ENCODE assay signal across 23 mouse cellular contexts in the genomic region with DNA sequence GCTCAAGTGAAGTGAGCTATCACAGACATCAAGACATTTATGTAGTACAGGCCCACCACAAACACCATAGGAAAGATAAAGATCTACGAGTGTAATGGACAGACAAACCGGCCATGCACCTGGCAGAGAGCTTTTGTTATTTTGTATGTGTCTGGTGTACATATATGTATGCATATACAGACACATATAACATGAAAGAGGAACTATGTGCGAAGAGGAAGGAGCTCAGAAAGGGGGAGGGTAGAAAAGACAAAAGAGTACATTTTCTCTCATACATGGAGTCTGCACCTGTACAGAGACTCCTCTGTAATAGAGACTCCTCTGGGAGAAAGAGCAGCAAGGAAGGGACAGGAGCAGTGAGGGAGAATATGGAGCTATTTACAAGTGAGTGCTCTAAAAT. TPM values are rescaled to one million over a fixed set of nuclear protein-coding genes. Genes with fewer than 3 reads are reported as not detected.
DNase-seq lines count a peak whose midpoint lies in the region; ATAC-seq and TF ChIP-seq lines count a peak whose summit lies in the region.
"Had no signal": no experiment of that assay in that cellular context is flagged by ENCODE, and none has a peak within 500 bp of the region (broad histone marks: within the 10 kb centered on the region; RNA-seq: fewer than 3 reads in every experiment).

No protein-coding gene starts in this region.

- WGBS in hindbrain, embryonic 16.5 days = 90% methylated on average over 3 of the region's 3 CpGs
- 87% methylated on average over 3 of the region's 3 CpGs for WGBS in lung, postnatal 0 days

- peak; percentile 86 for ATAC-seq in megakaryocyte, adult 5-6 weeks (ENCODE audit: poor library complexity, severe bottlenecking)
- no peak for ATAC-seq in hindbrain, embryonic 16.5 days
- ATAC-seq in lung, postnatal 0 days = no peak
- ATAC-seq: forebrain, embryonic 13.5 days; forebrain, postnatal 0 days had no signal

- H3K4me3 ChIP-seq in MEL (ENCODE audit: control insufficient read depth in 1 of 2, insufficient read depth in 1 of 2, low read depth in 2 of 2, low read length in 2 of 2) = no peak overlapping the region
- no peak overlapping the region for H3K4me3 ChIP-seq in hindbrain, embryonic 16.5 days (ENCODE audit: low read length)
- no peak overlapping the region for H3K4me3 ChIP-seq in lung, postnatal 0 days (ENCODE audit: low read depth, low read length)
- H3K4me3 ChIP-seq: embryonic facial prominence, embryonic 10.5 days; forebrain, embryonic 13.5 days; gastrocnemius, adult 2 months; heart, embryonic 15.5 days; hindbrain, embryonic 10.5 days had no signal

- H3K9me3 ChIP-seq in MEL (replicated peaks; ENCODE audit: insufficient read depth, low read length) = no peaks in the 10 kb centered on the region
- no peaks in the 10 kb centered on the region for H3K9me3 ChIP-seq in hindbrain, embryonic 16.5 days (ENCODE audit: control insufficient read depth, low read length)
- H3K9me3 ChIP-seq in lung, postnatal 0 days (ENCODE audit: low read length) = no peaks in the 10 kb centered on the region
- H3K9me3 ChIP-seq: embryonic facial prominence, embryonic 10.5 days; forebrain, embryonic 13.5 days; heart, embryonic 15.5 days; hindbrain, embryonic 10.5 days had no signal

- peaks cover 7% of the 10 kb centered on the region; the same call in 1 of the 2 replicates for H3K79me2 ChIP-seq in MEL (ENCODE audit: control insufficient read depth, insufficient read depth, low read length, poor library complexity)

- peak overlapping the region; percentile 20; the same call in 1 of the 2 replicates for H3K9ac ChIP-seq in MEL (ENCODE audit: control insufficient read depth, low read depth, low read length, poor library complexity, severe bottlenecking)
- H3K9ac ChIP-seq in hindbrain, embryonic 16.5 days (ENCODE audit: low read depth, low read length) = no peak overlapping the region
- no peak overlapping the region for H3K9ac ChIP-seq in lung, postnatal 0 days (replicated peaks; ENCODE audit: low read depth)
- H3K9ac ChIP-seq: forebrain, embryonic 13.5 days; forebrain, postnatal 0 days; heart, embryonic 15.5 days; hindbrain, embryonic 14.5 days had no signal

- DNase-seq in spleen, postnatal 36 days (ENCODE audit: low spot score in 2 of 2) = peak; percentile 27 to 41
- DNase-seq in spleen, postnatal 14 days (ENCODE audit: low spot score in 2 of 2) = no peak
- DNase-seq in MEL (ENCODE audit: low read depth, low spot score) = peak; percentile 67
- peak; percentile 60 for DNase-seq in splenic B cell, adult 2 months (ENCODE audit: low read depth, low spot score)
- DNase-seq in kidney, postnatal 14 days = no peak
- DNase-seq in lung, postnatal 0 days (ENCODE audit: low spot score) = no peak
- DNase-seq: adrenal gland, postnatal 14 days; cerebellum, adult 18-20 months; cerebellum, adult 9-11 months; cerebellum, postnatal 36 days; forebrain, postnatal 0 days; gastrocnemius, adult 2 months; gastrocnemius, postnatal 25 days; heart, adult 18-20 months; heart, postnatal 14 days had no signal

- H3K27ac ChIP-seq in MEL (ENCODE audit: control insufficient read depth, low read depth, low read length) = no peak overlapping the region; the same call in 1 of the 2 replicates
- no peak overlapping the region for H3K27ac ChIP-seq in hindbrain, embryonic 16.5 days (ENCODE audit: low read depth, low read length)
- H3K27ac ChIP-seq in lung, postnatal 0 days (ENCODE audit: low read length) = no peak overlapping the region
- H3K27ac ChIP-seq: embryonic facial prominence, embryonic 10.5 days; forebrain, embryonic 13.5 days; gastrocnemius, adult 2 months; heart, embryonic 15.5 days; hindbrain, embryonic 10.5 days; hindbrain, embryonic 14.5 days had no signal

- peak in 1 of 2 experiments; percentile 50; a peak in 2 of 4 replicates for TF ChIP-seq EP300 in MEL (IDR thresholded peaks at IDR 0.05; ENCODE audit: low read depth in 1 of 2, low read length in 2 of 2)
- no peak for TF ChIP-seq EP300 in lung, postnatal 0 days (IDR thresholded peaks at IDR 0.05)

- H3K4me2 ChIP-seq in hindbrain, embryonic 16.5 days (ENCODE audit: low read length) = no peak overlapping the region
- no peak overlapping the region for H3K4me2 ChIP-seq in lung, postnatal 0 days (replicated peaks; ENCODE audit: low read depth, low read length)
- H3K4me2 ChIP-seq: forebrain, embryonic 13.5 days; heart, embryonic 11.5 days; heart, embryonic 15.5 days; hindbrain, embryonic 14.5 days had no signal

- TF ChIP-seq CTCF in MEL (IDR thresholded peaks at IDR 0.05 in 2 of 3, conservative IDR thresholded peaks at IDR 0.05 in 1 of 3; ENCODE audit: control insufficient read depth in 1 of 3, insufficient read depth in 1 of 3, low read depth in 2 of 3, low read length in 3 of 3, poor library complexity in 1 of 3, severe bottlenecking in 1 of 3) = no peak
- TF ChIP-seq CTCF in lung, postnatal 0 days (IDR thresholded peaks at IDR 0.05) = no peak

- TF ChIP-seq RAD21 in MEL (IDR thresholded peaks at IDR 0.05; ENCODE audit: low read depth, low read length) = no peak

- peaks cover 7 to 29% of the 10 kb centered on the region in 2 experiments for H3K4me1 ChIP-seq in MEL (ENCODE audit: control insufficient read depth in 1 of 2, insufficient read depth in 2 of 2, low read length in 2 of 2)
- peaks cover 3% of the 10 kb centered on the region; the same call in 1 of the 2 replicates for H3K4me1 ChIP-seq in hindbrain, embryonic 16.5 days (ENCODE audit: control insufficient read depth, insufficient read depth, low read depth, low read length)
- no peaks in the 10 kb centered on the region for H3K4me1 ChIP-seq in lung, postnatal 0 days (ENCODE audit: insufficient read depth, low read depth, low read length)
- H3K4me1 ChIP-seq: forebrain, embryonic 13.5 days; heart, embryonic 15.5 days had no signal

- no peaks in the 10 kb centered on the region for H3K27me3 ChIP-seq in MEL (ENCODE audit: control insufficient read depth in 1 of 2, insufficient read depth in 2 of 2, low read length in 2 of 2)
- no peaks in the 10 kb centered on the region for H3K27me3 ChIP-seq in splenic B cell, adult 2 months (ENCODE audit: control insufficient read depth, insufficient read depth, low read length, poor library complexity, severe bottlenecking)
- no peaks in the 10 kb centered on the region for H3K27me3 ChIP-seq in hindbrain, embryonic 16.5 days (replicated peaks; ENCODE audit: control insufficient read depth, insufficient read depth, low read length)
- no peaks in the 10 kb centered on the region for H3K27me3 ChIP-seq in lung, postnatal 0 days (replicated peaks; ENCODE audit: insufficient read depth, low read length)
- H3K27me3 ChIP-seq: forebrain, embryonic 13.5 days; heart, embryonic 15.5 days had no signal

- peaks cover 0 to 27% of the 10 kb centered on the region in 2 experiments; a peak in 2 of 4 replicates for H3K36me3 ChIP-seq in MEL (ENCODE audit: control insufficient read depth in 1 of 2, insufficient read depth in 2 of 2, low read length in 2 of 2)
- no peaks in the 10 kb centered on the region for H3K36me3 ChIP-seq in splenic B cell, adult 2 months (ENCODE audit: control insufficient read depth, insufficient read depth, low read length, poor library complexity, severe bottlenecking)
- no peaks in the 10 kb centered on the region for H3K36me3 ChIP-seq in hindbrain, embryonic 16.5 days (ENCODE audit: control insufficient read depth, insufficient read depth, low read length)
- H3K36me3 ChIP-seq in lung, postnatal 0 days (ENCODE audit: insufficient read depth, low read length) = no peaks in the 10 kb centered on the region
- H3K36me3 ChIP-seq: embryonic facial prominence, embryonic 10.5 days; heart, embryonic 15.5 days had no signal

- no peak for TF ChIP-seq POLR2A in MEL (IDR thresholded peaks at IDR 0.05; ENCODE audit: control insufficient read depth in 1 of 2, insufficient read depth in 1 of 2, low read depth in 1 of 2, low read length in 2 of 2, poor library complexity in 1 of 2)

RNA-seq across cellular contexts. Expression of gene Samd15, which starts 6.5 kb away (rescaled TPM):
- total RNA-seq in MEL (2012; rRNA removed) = 0.20 and 0.62 TPM in 2 replicates
- 10 to 100 TPM in 1 of 2 experiments, not detected in 1; 24.0 TPM for polyA plus RNA-seq in MEL (2012; ENCODE audit: insufficient read depth in 1 of 2, insufficient read length in 2 of 2, low read depth in 1 of 2, low replicate concordance in 2 of 2, missing spikeins in 1 of 2)
- 0.18 and 0.22 TPM in 2 replicates for total RNA-seq in megakaryocyte, adult 5-6 weeks (2015)
- 0.11 and 1.2 TPM in 2 replicates for total RNA-seq in megakaryocyte, adult 5-6 weeks (2017)
- 1.7 and 1.9 TPM in 2 replicates for polyA plus RNA-seq in hindbrain, embryonic 16.5 days (2015; fragmentation: Nextera tagmentation; extraction: Ambion mirVana)
- 1.3 and 1.4 TPM in 2 replicates for polyA plus RNA-seq in lung, postnatal 0 days (2015; fragmentation: Nextera tagmentation; extraction: Ambion mirVana)
- total RNA-seq: gastrocnemius, adult 2 months; gastrocnemius, postnatal 25 days had no signal

RNA-seq across cellular contexts. Expression of gene Tmed8, which starts 7.2 kb away (rescaled TPM):
- 4.7 and 5.0 TPM in 2 replicates for total RNA-seq in MEL (2012; rRNA removed)
- 1 to 10 TPM in 1 of 2 experiments, not detected in 1; 6.9 TPM for polyA plus RNA-seq in MEL (2012; ENCODE audit: insufficient read depth in 1 of 2, insufficient read length in 2 of 2, low read depth in 1 of 2, low replicate concordance in 2 of 2, missing spikeins in 1 of 2)
- 7.1 and 7.9 TPM in 2 replicates for total RNA-seq in megakaryocyte, adult 5-6 weeks (2015)
- total RNA-seq in megakaryocyte, adult 5-6 weeks (2017) = 8.7 and 10.8 TPM in 2 replicates
- polyA plus RNA-seq in hindbrain, embryonic 16.5 days (2015; fragmentation: Nextera tagmentation; extraction: Ambion mirVana) = 4.2 and 5.0 TPM in 2 replicates
- 1.4 TPM in 2 replicates for polyA plus RNA-seq in lung, postnatal 0 days (2015; fragmentation: Nextera tagmentation; extraction: Ambion mirVana)

RNA-seq across cellular contexts. Expression of gene Pomt2, which starts 45.2 kb away (rescaled TPM):
- total RNA-seq in MEL (2012; rRNA removed) = 10.2 and 11.1 TPM in 2 replicates
- polyA plus RNA-seq in MEL (2012; ENCODE audit: insufficient read depth in 1 of 2, insufficient read length in 2 of 2, low read depth in 1 of 2, low replicate concordance in 2 of 2, missing spikeins in 1 of 2) = 10 to 100 TPM in 1 of 2 experiments, not detected in 1; 12.9 TPM
- total RNA-seq in megakaryocyte, adult 5-6 weeks (2015) = 3.6 and 3.9 TPM in 2 replicates
- total RNA-seq in megakaryocyte, adult 5-6 weeks (2017) = 3.1 and 3.3 TPM in 2 replicates
- polyA plus RNA-seq in hindbrain, embryonic 16.5 days (2015; fragmentation: Nextera tagmentation; extraction: Ambion mirVana) = 15.2 and 16.3 TPM in 2 replicates
- polyA plus RNA-seq in lung, postnatal 0 days (2015; fragmentation: Nextera tagmentation; extraction: Ambion mirVana) = 9.5 and 10.5 TPM in 2 replicates

RNA-seq across cellular contexts. Expression of gene Noxred1, which starts 45.5 kb away (rescaled TPM):
- 0.19 and 0.23 TPM in 2 replicates for total RNA-seq in MEL (2012; rRNA removed)
- polyA plus RNA-seq in MEL (2012; ENCODE audit: insufficient read depth in 1 of 2, insufficient read length in 2 of 2, low read depth in 1 of 2, low replicate concordance in 2 of 2, missing spikeins in 1 of 2) = under 1 TPM in 1 of 2 experiments, not detected in 1; 0.17 TPM
- 0.87 and 1.9 TPM in 2 replicates for total RNA-seq in megakaryocyte, adult 5-6 weeks (2015)
- total RNA-seq in megakaryocyte, adult 5-6 weeks (2017) = 0.45 and 0.81 TPM in 2 replicates
- polyA plus RNA-seq in hindbrain, embryonic 16.5 days (2015; fragmentation: Nextera tagmentation; extraction: Ambion mirVana) = 0.94 and 0.96 TPM in 2 replicates
- polyA plus RNA-seq in lung, postnatal 0 days (2015; fragmentation: Nextera tagmentation; extraction: Ambion mirVana) = 0.18 and 0.29 TPM in 2 replicates

RNA-seq across cellular contexts. Expression of gene Gstz1, which starts 46.0 kb away (rescaled TPM):
- 16.3 and 18.0 TPM in 2 replicates for total RNA-seq in MEL (2012; rRNA removed)
- polyA plus RNA-seq in MEL (2012; ENCODE audit: insufficient read depth in 1 of 2, insufficient read length in 2 of 2, low read depth in 1 of 2, low replicate concordance in 2 of 2, missing spikeins in 1 of 2) = 10 to 100 TPM in 1 of 2 experiments, not detected in 1; 33.3 TPM
- 9.7 and 10.6 TPM in 2 replicates for total RNA-seq in megakaryocyte, adult 5-6 weeks (2015)
- total RNA-seq in megakaryocyte, adult 5-6 weeks (2017) = 8.5 and 11.6 TPM in 2 replicates
- 26.3 and 33.8 TPM in 2 replicates for polyA plus RNA-seq in hindbrain, embryonic 16.5 days (2015; fragmentation: Nextera tagmentation; extraction: Ambion mirVana)
- polyA plus RNA-seq in lung, postnatal 0 days (2015; fragmentation: Nextera tagmentation; extraction: Ambion mirVana) = 48.3 and 51.7 TPM in 2 replicates

Comparison
In these comparisons a context has a peak if more than half of its experiments do, and no peak if none do; other contexts are left out.
1. DNase-seq: peak in spleen, postnatal 36 days (2 of 2), MEL (single experiment) and splenic B cell, adult 2 months (single experiment); none in spleen, postnatal 14 days (0 of 2), kidney, postnatal 14 days (single experiment) and lung, postnatal 0 days (single experiment).